Mouse (Mus musculus) erythroblast, embryonic 14.5 days (primary cell): ENCODE results near the gene Capn15.

Source experiments
- GATA1 ChIP-seq: IDR thresholded peaks from 2 replicates; pipeline ENCODE4 v1.6.1; 2012; ENCODE audit warnings: low read length, inconsistent platforms, mixed read lengths
- TAL1 ChIP-seq: IDR thresholded peaks from 3 replicates; pipeline ENCODE4 v1.6.1; 2012; ENCODE audit warnings: low read length, inconsistent platforms, mixed read lengths

GRCm38 (mm10) chr17:25925348-25925747, 60.2 kb downstream of the Capn15 start:
- no peak for TF ChIP-seq TAL1
- no peak for TF ChIP-seq GATA1
